Mouse (Mus musculus) bone marrow macrophage, adult 2 months (primary cell): ENCODE results near the gene Plxnd1.

ENCODE experiments used
- CTCF ChIP-seq: IDR thresholded peaks from 2 replicates; pipeline ENCODE4 v1.5.1; 2012; ENCODE audit warnings: low read depth, mild to moderate bottlenecking, low read length, moderate library complexity
- POLR2A ChIP-seq: IDR thresholded peaks from 2 replicates; pipeline ENCODE4 v1.6.1; 2012; ENCODE audit warnings: mild to moderate bottlenecking, low read depth, low read length, borderline replicate concordance

DNA sequence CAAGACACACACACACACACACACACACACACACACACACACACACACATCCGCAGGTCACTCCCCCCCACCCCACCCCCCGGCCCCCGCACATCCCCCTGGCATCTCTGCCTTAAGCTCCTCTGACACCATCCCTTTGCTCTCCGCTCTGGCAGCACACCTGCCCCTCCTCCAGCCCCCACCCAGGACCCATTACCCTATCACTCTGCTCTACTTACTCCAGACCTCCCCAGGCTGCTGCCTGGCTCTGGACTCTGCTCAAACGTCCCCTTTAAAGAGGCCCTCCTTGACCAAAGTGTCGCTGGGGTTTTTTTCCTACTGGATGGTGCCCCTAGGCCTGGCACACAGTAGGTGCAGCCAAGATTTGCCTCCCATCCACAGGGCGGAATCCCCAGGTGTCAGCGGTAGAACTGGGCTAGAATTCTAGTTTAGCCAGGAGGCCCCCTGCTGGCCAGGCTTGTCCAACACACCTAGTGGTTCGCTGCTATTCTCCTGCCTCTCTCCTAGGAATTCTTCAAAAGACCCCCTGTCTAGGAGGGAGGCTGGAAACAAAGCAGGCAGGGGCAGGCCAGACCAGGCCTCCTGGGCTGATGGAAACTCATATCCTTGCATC lies 12.9 kb upstream of the Plxnd1 start:
- TF ChIP-seq CTCF (peak; percentile 80), POLR2A (no peak)
